Mouse (Mus musculus): ENCODE data around the gene Hnrnpdl.

GRCm38 (mm10) chr5:100059326-100059725 is 19.9 kb upstream of the Hnrnpdl start:
- TF ChIP-seq CTCF (IDR thresholded peaks at IDR 0.05; ENCODE audit: borderline replicate concordance, insufficient read depth, low read depth, low read length), result no peak
- TF ChIP-seq POLR2A (IDR thresholded peaks at IDR 0.05; ENCODE audit: borderline replicate concordance, insufficient read depth, low read length), result no peak
